Mouse (Mus musculus): Measurements from ENCODE around the gene Ostc.
A peak's percentile ranks its signal among the peaks of the same experiment; 100 is the strongest.

The Ostc gene

DNA sequence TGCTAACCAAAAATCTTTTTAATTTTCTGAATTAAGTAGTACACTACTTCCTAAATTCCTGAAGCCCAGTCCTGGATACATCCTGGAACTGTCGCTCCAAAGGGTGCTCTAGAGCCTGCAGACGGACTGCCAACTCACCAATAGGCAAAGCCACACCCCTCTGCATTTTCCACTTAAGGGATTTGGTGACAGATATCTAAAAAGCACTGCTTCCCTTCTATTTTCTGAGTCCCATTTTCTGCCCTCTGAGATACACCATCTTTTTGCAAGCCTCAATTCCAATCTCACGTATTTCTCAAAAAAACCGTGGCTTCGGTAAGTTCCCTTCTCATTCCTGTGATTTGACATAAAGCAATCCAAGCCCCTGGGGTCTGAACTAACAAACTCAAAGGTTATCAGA, 715 bp downstream of the Ostc start:
- DNase-seq: no peak

DNA sequence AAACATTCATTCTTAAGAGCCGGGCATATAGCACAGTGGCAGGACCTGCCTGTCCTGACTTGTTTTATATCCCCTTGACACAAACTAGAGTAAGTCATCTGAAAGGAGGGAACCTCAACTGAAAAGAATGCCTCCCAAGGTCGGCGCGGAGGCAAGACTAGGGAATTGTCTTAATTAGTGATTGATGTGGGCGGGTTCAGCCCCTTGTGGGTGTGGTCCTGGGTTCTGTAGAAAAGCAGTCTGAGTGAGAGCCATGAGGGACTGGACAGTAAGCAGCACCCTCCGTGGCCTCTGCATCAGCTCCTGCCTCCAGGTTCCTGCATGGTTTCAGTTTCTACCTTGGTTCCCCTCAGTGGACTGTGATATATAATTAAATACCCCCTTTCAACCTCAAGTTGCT, 7.0 kb downstream of the Ostc start:
- no peak for DNase-seq

DNA sequence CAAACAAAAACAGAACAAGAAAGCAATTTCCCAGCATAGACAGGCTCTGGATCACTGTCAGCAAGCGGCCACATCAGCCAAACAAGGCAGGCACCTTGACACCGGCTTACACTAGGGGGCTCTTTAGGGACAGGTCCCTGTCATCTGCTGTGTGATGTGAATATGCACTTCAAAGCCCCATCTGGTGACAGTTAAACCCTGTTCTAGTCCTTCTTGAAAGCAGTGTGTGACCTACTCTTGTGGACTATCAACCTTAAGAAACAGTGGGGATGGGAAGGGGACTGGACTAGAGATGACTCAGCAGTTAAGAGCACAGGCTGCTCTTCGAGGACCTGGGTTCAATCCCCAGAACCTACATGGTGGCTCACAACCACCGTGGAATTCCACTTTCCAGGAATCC, 11.6 kb downstream of the Ostc start:
- DNase-seq: no peak

DNA sequence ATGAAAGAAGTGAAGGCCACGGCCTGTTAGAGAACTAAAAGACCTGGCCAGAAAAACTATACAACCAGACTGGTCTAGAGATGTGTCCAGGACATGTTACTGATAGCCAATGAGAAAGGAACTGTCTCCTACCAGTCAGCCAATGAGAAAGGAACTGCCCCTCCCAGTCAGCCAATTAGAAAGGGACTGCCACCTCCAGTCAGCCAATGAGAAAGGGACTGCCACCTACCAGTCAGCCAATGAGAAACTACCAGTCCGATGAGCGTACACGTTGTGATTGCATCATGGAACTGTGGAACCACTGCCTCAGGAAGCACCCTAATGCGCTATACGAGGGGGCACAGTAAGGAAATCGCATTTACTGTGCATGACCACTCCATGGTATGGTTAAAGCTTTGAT, 14.5 kb downstream of the Ostc start:
- no peak for DNase-seq

DNA sequence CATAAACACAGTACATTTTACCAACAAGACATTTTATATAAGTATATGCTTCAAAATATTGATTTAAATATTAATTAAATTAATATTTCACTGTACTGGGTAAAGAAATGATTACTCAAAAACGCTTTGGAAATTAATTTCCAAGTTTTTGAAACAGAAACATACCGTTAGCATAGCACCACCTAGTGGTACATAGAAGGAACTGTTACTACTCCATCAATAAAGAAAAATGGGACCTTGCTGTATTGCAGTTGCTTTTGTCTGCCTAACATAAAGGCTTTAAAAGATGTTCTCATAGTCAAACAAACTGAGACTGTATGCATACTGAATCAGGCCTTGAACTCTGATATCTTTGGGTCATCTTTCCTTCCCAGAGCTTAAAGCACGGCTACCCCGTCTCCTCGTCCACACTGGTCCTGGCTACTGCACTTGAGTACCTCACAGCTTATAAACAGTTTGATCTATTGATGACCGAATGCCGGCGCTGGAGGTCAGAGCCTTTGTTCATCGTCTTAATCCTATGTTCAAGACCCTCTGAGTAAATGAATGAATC, 15.1 kb downstream of the Ostc start:
- no peak for DNase-seq

DNA sequence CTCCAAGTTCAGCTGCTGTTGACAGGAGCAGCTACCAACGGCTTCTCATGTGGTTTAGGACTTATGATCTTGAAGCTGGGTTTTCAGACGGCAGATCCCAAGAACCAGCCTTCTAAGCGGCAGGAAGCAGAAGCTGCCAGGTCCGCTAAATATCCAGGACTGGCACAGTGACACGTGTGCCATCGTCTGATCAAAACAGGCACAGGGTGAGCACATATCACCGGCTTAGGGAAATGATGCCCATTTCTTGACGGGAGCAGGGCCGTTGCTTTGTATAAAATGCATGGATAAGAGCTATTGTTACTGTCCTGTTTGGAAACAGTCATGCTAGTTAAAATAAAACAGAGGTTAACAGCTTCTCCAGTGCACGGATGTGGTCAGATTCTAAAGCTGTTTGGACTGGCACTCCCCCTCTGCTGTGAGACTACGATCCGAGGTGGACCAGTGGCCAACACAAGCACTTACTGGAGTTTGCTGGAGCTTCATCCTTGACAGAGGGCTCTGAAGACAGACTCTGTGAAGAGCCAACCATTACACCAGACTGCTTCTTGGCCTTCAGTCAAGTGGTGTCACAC, 17.6 kb downstream of the Ostc start:
- no peak for DNase-seq

DNA sequence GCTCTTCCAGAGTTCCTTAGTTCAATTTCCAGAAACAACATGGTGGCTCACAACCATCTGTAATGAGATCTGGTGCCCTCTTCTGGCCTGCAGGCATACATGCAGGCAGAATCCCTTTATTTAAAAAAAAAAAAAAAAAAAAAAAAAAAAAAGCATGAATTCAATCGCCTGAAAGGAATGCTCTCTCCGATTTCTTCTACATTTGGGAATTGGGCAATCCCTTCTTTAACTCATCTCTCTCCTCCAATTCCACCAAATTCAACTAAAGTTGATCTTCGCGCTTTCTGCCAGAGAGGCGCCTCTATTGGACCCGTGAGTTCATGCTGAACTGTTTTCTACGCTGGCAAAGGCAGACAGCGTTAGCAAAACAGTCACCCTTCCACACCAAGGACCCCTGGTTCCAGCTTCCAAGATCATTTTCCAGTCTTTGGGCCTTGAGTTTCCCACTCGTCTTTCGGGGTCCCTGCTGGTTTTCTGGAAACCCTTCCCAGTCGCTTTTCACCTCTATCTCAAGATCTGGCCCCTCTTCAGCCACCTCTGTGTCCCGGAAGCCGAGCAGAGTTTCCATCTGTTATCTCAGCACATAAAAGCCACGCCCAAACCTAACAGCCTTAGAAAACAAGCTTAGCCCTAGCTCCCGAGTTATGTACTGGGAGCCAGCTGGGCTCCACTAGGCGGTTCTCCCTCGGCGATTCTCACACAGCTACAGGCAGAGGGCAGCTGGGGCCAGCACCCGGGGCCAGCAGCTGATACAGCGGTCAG, 18.2 kb downstream of the Ostc start:
- DNase-seq: no peak

DNA sequence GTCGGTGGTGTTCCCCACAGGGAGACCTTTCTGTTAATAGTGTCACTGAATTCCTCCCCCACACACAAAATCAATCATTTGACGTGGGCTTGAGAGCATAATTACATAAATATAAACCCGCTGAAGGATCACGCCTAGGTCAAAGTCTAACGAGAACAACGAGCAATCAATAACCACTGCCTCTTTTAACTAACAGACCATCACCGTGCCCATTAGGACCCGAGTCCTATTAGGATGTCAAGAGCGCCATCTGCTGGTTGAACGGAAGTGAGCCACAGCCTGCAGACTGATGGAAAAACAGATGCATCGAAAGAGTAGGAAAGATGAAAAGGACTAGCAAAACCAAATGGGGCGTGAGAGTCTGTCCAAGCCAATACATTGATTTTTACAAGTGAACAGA, 19.6 kb downstream of the Ostc start:
- peak; percentile 95 for DNase-seq

DNA sequence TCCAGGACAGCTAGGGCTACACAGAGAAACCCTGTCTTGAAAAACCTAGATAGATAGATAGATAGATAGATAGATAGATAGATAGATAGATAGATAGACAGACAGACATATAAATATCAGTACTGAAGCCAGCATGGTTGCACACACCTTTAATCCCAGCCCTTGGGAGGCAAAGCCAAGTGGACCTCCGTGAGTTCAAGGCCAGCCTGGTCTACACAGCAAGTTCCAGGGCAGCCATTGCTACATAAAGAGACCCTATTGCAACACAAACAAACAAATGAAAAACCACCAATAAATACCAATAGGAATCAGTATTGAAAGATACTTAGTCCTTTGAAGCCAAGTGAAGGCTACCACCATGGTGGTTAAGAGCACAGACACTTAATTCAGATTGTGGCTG, 22.2 kb downstream of the Ostc start:
- DNase-seq: no peak

DNA sequence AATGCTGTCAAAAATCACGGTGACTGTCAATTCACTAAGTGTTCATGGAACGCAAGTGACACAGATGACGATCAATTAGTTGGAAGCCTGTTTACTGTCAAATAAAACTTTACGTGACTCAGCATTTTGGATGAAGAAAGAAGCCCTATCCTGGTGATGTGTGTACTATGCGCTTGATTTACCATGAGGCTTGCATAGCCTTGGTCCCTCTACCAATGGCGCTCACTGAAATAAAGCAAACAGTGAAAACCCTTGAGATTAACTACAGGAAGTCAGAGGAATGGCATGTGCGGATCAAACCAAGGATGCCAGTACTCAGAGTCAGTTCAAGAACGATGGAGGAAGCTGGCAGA, 24.3 kb downstream of the Ostc start:
- DNase-seq: no peak

DNA sequence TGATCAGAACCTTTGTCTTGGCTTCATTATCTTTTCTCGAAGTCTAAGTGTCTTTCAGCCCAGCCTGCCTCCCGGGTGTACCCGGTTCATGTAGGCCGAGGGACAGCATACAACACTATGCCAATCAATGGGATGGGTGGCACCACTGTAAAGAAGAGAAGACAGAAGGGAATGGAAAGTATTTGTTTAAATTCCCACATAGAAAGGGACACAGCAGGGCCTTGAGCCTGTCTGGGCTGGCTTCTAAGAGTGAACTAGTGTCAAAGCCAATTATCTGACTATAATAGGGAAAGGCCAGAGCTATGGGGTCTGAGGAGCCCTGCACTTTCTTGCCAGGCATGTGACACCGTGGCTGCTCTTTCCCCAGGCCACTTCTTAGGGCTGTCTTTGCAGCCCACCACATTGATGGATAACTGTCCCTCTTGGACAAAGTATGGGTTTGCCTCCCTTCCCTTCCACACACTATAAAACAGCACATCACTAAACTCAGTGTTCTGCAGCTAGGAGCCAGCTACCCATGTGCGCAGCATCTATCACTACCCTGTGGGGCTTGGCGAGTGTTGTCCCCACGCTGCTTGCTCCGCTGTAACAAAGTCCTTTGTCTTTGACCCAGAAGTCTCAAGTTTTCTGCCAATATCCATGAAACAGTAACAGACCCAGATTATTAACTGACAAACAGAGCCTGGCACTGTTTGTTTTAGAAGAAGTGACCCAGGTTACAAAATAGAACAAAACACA, 24.8 kb downstream of the Ostc start:
- DNase-seq: no peak

DNA sequence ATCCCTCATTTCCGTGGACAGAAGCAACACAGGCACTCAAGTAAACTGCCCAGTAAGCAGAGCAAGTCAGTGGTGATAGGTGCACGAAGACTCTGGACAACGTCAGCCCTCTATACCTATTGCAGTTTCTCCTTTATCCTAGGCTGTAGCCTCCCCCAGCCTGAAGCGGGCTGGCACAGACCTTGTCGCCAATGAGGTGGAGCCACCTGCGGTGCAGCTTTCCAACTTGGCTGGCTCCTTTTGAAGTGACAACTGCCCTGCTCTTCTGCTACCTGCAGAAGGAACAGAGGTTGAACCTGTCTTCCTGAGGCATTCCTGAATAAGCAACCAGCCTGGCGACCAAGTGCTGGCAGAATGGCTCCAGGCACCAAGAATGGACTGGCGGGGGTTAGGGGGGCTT, 25.4 kb downstream of the Ostc start:
- no peak for DNase-seq

DNA sequence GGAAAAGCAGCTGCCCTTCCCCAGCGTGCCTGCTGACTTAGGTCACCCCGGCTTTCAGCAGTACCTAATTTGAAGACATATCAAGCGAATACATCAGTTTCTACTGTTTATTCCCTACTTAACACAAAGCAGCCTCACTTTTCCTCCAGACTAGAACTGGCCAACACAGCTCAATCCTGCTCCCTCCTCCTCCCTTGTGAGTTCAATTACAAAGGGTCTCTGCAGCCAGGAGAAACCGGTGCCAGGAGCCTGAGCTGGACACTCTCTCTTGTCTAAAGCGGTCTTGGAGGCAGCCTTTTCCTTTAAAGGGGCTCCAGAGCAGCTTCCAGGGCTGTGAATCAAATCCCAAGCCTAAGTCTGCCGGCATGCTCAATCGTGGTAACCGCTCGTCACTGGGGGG, 27.1 kb downstream of the Ostc start:
- DNase-seq: no peak

DNA sequence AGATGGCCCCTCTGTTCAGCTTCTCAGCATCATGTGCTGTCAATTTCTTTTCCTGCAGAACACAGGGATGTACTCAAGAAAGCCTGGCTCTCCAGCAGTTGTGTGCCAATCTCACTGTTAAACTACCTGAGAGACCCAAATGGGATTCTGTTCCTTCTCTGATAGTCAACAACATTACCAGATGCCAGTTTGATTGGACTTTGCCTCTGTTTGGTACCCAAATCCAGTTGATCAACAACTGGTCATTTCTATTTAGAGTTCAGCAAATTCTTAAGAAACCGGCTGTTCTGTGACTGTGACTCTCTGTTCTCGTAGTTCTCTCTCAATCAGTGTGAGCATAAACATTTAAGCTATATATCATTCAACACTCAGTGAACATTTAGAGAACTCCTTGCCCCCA, 28.0 kb downstream of the Ostc start:
- no peak for DNase-seq

DNA sequence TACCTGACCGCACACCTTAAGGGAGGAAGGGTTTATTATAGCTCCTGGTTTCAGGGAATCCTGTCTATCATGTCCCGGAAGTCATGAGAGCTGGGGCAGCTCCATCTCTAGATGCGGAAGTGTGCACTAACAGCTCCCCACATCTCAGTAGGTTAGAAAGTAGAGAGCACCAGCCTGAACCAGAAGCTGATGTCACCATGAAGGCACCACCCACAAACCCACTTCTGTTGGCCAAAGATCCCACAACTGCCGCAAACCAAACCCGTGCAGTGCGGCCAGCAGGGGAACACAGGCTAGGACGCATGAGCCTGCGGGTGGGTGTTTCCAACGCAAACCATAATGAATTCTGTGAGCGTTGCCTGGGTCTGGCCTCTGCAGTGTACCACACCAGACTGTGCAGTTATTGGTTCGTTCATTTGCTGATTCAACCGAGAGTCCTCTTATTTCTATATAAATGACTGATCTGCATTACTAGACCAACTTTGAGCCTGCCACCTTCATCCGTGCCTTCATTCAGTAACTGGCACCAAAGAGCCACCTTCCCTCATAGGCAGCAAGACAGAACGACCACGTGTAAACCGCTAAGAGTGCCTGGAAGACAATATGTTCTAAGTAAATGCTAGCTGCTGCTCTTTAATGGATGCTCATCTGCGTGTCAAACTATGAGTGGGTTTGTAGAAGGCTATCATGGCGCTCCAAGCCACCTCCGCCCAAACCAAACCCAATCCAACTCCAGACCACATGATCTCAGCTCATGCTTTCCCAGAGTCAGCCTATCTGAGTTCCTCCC, 31.4 kb downstream of the Ostc start:
- no peak for DNase-seq

DNA sequence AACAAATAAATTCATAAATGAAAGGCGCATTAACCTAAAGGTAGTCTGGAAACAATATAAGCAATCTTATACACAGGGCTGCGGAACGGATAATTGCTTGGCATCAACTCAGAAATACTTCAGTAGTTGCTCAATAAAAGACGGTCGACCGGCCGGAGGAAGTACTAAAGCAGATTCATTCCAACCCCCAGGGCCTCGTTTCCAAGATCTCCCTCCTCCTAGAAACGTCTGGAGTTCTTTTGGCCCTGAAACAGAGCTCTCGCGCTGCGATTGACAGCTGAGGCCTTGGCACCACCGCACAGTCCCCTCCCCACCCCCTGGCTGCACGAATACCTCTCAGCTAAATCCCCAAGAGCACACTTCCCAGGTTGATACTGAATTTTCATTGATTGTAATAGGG, 38.0 kb downstream of the Ostc start:
- DNase-seq: no peak

DNA sequence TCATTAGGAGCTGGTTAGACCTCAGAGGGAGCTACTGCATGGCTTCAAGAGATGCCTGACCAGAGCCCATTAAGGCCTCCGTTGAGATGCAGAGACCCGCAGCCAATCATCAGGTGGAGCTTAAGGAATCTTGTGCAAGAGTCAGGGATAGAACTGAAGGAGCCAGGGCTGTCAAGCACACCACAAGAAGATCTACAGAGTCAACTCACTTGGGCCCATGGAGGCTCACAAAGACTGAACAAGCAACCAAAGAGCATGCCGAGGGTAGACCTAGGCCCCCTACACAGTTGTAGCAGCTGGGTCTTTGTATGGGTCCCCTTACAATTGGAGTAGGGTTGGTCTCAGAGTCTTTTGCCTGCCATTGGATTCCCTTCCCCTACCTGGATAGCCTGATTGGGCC, 46.7 kb downstream of the Ostc start:
- DNase-seq: no peak

DNA sequence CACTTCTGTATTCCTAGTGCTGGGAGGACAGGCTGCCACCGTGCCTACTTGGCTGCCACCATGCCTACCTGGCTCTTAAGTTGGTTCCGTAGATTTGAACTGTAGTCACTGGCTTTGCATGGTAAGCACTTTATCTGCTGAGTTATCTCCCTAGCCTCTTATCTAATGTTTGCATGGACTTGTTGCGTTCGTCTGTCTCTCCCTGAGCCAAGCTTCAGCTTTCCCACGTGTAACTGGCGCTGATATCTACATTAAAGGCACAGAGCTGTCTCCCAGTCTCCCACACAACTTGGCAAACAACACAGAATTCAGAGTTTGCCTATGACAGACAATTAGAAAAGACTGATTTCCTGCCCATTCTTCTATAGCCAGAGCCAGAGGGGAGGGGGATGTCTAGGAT, 48.6 kb downstream of the Ostc start:
- no peak for DNase-seq

DNA sequence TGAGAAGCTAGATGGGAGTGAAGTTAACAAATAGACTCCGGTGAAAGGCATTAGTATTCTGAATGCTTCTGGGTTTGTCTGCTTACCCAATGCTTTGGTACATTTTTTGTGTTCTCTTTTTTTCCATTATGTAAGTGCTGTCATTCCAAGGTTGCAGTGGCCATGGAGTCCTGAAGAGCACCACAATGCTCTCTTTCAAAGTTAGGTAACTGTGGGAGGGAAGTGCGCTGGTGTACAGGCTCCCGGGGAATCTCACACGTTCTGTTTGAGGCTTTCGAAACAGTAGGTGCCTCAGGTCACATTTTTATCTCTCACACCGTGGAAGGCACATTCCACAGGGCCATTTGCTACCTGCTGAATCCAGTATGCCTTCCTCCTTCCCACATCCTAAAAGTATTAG, 59.7 kb downstream of the Ostc start:
- no peak for DNase-seq

DNA sequence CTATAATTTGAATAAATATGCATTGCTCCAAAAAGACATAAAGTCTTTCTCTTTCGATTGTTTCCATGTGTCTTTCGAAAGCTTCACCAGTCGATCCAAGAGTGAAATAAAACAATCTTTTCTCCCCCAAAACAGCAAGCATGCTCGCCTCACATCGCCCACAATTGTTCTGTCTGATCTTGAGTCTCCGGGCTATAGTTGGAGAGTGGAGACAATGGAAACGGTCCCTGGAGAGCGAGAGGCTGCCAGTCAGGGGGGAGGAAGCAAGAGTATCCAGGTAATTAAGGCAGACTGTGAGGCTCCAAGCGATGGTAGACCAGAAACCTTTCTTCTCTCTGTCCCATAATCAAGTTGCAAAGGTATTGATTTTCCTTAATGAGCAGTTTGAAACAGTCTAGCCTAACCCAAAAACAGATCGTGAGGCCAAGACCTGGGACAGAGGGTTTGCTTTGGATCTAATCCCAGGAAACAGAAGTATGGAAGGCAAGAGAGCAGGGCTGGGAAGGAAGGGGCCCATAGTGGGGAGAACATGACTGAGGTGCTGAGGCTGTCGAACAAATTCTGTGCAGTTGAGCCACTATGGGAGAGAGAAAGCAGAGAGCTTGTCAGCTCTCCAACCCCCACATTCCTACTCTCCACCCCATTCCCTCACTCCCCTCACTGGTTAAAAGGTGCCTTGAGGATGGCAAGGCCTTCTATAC, 63.0 kb downstream of the Ostc start:
- no peak for DNase-seq

Measured in right cerebral cortex, postnatal 4 days (tissue).